Mouse (Mus musculus): Measurements from ENCODE around the gene Lrp6. TPM values are rescaled to one million over a fixed set of nuclear protein-coding genes. Genes with fewer than 3 reads are reported as not detected.
A peak's percentile ranks its signal among the peaks of the same experiment; 100 is the strongest.

The Lrp6 gene
- polyA plus RNA-seq, 1 experiment from 2014 or later, result 24.4 TPM

DNA sequence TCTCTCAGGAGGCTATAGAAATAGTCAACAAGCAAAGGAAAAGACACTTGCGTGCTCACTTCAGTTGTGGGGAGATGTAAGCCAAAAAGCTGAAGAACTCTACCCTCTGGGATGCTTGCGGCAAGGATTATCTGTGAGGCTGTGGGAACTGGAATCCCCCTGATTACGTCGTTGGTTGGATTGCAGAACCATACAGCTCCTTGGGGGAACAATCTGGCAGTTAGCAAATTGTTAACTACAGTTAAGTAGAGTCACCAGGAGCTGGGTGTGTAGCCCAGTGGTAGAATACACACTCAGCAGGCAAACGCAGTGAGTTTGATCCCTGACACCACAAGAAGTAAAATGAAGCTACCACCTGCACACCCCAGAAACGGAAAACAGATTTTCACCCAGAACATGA is 132.7 kb downstream of the Lrp6 start:
- 83% methylated on average over 6 of the region's 6 CpGs for WGBS
- Histone ChIP-seq H3K27me3 (ENCODE audit: low read depth, poor library complexity, severe bottlenecking) (no peaks in the 10 kb centered on the region), H3K4me3 (no peak overlapping the region), H3K27ac (replicated peaks) (no peak overlapping the region), H3K4me1 (peaks cover 2% of the 10 kb centered on the region), H3K9me3 (replicated peaks) (no peaks in the 10 kb centered on the region), H3K36me3 (no peaks in the 10 kb centered on the region)
- no peak for DNase-seq (ENCODE audit: low spot score)

DNA sequence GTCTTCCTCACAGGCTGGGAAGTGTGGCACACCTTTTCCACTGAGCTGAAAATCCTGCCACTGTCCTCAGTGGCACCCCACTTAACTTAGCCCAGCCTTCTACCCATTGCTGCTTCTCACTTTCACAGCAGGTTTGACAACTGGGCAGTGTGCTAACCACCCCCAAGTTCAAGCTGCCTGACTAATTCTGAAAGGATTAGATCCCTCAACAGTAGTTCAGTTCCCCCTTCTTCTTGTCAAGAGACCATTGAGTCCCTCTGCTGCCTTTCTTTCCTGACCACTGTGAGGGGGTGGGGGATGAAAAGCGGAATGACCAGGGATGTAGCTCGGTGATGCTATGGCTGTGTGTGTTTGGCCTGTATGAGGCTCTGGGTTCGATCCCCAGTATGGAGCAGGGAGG is 133.5 kb downstream of the Lrp6 start:
- H3K27ac ChIP-seq (replicated peaks), result no peak overlapping the region
- H3K4me1 ChIP-seq, result no peaks in the 10 kb centered on the region
- H3K27me3 ChIP-seq (ENCODE audit: low read depth, poor library complexity, severe bottlenecking), result no peaks in the 10 kb centered on the region
- no peak overlapping the region for H3K4me3 ChIP-seq
- H3K36me3 ChIP-seq, result no peaks in the 10 kb centered on the region
- H3K9me3 ChIP-seq (replicated peaks), result no peaks in the 10 kb centered on the region
- WGBS, result 85% methylated on average over 3 of the region's 3 CpGs
- no peak for DNase-seq (ENCODE audit: low spot score)

DNA sequence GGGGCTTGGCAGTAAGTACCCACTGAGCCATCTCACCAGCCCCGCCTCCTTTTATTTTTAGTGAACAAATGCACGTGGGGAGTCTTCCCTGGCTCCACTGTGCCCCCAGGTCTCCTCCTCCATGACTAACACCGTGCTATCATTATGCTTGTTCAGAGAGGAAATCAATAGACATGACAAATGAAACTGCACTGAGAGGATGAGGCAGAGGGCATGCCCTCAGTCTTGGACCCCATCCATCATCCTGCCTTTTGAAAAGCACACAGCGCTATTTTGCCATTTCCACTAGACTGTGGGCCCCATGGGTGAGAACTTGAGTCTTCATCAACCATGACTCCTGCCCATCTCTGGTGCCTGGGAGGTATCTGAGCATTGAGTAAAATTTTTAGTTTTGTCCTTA is 135.2 kb downstream of the Lrp6 start:
- Histone ChIP-seq H3K27ac (replicated peaks) (no peak overlapping the region), H3K27me3 (ENCODE audit: low read depth, poor library complexity, severe bottlenecking) (no peaks in the 10 kb centered on the region), H3K4me1 (no peaks in the 10 kb centered on the region), H3K4me3 (no peak overlapping the region), H3K36me3 (no peaks in the 10 kb centered on the region), H3K9me3 (replicated peaks) (no peaks in the 10 kb centered on the region)
- WGBS, result 76% methylated on average over 4 of the region's 4 CpGs
- no peak for DNase-seq (ENCODE audit: low spot score)

DNA sequence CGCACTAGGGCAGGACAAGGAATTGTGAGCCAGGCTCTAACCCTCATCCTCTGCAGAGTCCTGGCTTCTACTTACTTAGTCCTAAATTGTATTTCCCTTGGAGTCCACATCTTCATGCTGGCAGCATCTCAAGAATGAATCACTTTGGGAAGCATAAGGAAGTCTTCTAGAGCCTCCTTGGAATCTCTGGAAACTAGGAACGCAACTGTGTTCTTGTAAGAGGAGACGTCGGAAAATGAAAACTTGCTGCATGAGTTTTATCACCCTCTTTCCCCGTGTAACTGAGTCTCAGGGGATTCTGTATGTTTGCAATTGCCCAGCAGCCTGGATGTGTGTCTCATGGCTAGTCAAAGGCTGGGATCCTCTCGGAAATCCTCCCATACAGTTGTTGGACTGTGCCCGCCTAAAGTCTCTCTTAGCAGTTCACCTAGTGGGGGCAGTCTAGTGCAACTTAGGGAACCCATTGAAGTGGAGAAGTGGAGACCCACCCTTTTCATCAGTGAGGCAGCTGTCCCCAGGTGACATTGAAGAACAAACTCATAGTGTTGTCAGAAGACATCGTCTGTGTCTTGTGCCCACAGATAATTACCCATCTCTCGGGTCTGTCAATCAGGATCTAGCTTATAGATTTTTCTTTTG is 136.5 kb downstream of the Lrp6 start:
- Histone ChIP-seq H3K4me3 (no peak overlapping the region), H3K27ac (replicated peaks) (no peak overlapping the region), H3K36me3 (no peaks in the 10 kb centered on the region), H3K4me1 (0 out of 2 replicates have a peak, but pooled peaks cover 3% of the 10 kb centered on the region), H3K9me3 (replicated peaks) (no peaks in the 10 kb centered on the region), H3K27me3 (ENCODE audit: low read depth, poor library complexity, severe bottlenecking) (no peaks in the 10 kb centered on the region)
- 85% methylated on average over 9 of the region's 9 CpGs for WGBS
- no peak for DNase-seq (ENCODE audit: low spot score)

DNA sequence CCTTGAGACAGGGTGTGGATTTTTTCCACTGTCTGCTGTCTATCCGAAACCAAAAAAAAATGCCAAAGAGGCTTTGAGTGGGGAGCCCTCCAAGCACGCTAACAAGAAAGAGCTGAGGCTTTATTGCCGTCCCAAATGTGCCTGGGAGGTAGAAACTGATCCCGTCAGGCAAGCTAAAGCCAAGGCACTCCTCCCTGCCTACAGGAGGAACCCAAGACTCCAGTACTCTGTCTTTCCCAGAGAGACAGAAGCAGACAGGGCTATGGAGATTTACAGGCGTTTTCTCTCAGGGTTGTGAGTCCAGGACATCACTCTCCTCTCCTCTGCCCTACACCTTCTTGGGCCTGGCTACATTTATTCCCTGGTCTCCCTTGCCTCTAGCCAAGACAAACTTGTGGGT is 138.3 kb downstream of the Lrp6 start:
- H3K27ac ChIP-seq (replicated peaks), result no peak overlapping the region
- no peaks in the 10 kb centered on the region for H3K36me3 ChIP-seq
- H3K27me3 ChIP-seq (ENCODE audit: low read depth, poor library complexity, severe bottlenecking), result no peaks in the 10 kb centered on the region
- 0 out of 2 replicates have a peak, but pooled peaks cover 5% of the 10 kb centered on the region for H3K4me1 ChIP-seq
- H3K4me3 ChIP-seq, result no peak overlapping the region
- DNase-seq (ENCODE audit: low spot score), result no peak
- H3K9me3 ChIP-seq (replicated peaks), result no peaks in the 10 kb centered on the region
- 87% methylated on average over 5 of the region's 5 CpGs for WGBS

DNA sequence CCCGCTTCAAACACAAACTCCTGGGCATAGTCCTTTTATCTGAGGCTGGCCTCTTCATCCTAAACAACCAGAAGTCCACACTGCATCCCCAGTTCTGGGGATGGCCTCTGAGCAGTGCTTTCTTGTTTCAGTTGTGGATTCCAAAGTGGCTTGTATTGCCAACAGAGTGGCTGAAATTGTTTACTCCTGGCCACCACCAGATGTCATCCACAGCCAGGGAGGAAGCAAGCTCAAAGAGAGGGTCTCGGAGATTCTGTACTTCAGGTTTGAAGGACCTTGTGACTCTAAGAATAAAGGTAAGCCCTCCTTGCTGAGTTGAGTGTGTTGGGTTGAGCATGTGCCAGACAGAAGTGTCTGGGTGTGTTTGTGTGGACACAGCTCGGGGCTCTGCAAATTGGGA is 139.6 kb downstream of the Lrp6 start:
- Histone ChIP-seq H3K27ac (replicated peaks) (no peak overlapping the region), H3K4me1 (0 out of 2 replicates have a peak, but pooled peaks cover 5% of the 10 kb centered on the region), H3K9me3 (replicated peaks) (no peaks in the 10 kb centered on the region), H3K36me3 (no peaks in the 10 kb centered on the region), H3K4me3 (no peak overlapping the region), H3K27me3 (ENCODE audit: low read depth, poor library complexity, severe bottlenecking) (no peaks in the 10 kb centered on the region)
- 85% methylated on average over 3 of the region's 3 CpGs for WGBS
- no peak for DNase-seq (ENCODE audit: low spot score)

DNA sequence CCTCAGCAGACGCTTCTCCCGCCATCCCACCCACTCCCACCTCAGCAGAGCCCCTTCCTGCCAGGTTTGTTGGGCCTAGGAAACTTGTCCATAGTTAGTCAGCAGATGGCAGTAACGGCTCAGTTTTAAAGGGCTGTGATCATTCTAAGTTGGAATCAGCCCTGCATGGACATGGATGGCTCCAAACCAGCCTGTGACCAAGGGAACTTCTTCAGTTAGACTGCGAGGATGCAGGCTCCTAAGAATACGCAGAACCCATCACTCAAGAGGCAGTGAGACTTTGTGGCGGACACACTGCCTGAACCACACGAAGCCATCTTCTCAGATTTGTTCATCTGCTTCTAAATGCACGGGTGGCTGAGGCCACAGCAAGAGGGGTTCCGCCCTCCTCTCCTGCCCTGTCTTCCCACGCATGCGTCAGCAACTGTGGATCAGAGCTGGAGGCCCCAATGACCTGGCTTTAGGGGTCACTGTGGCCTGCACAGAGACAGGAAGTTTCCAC is 141.5 kb downstream of the Lrp6 start:
- Histone ChIP-seq H3K27ac (replicated peaks) (no peak overlapping the region), H3K36me3 (no peaks in the 10 kb centered on the region), H3K4me3 (no peak overlapping the region), H3K9me3 (replicated peaks) (no peaks in the 10 kb centered on the region), H3K27me3 (ENCODE audit: low read depth, poor library complexity, severe bottlenecking) (no peaks in the 10 kb centered on the region), H3K4me1 (0 out of 2 replicates have a peak, but pooled peaks cover 5% of the 10 kb centered on the region)
- DNase-seq (ENCODE audit: low spot score), result peak; percentile 51
- WGBS, result 44% methylated on average over 11 of the region's 11 CpGs

DNA sequence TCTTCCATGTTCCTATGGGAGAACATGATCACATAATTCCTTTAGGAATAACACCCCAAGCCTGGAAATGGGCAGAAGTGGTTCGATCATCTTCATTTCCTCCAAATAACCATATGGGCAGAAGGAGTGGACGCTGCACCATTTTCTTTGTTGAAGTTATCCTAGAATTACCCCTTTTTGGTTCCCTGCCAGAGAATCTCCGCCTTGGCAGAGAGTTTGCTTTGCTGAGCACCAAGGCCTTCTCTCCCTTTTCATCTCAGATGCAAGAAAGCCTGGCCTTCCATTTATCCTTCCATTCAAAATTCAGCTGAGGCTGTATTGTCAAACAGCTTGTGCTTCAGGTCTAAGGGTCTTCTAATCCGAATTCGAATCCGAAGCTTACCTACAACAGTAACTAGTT is 144.8 kb downstream of the Lrp6 start:
- no peaks in the 10 kb centered on the region for H3K27me3 ChIP-seq (ENCODE audit: low read depth, poor library complexity, severe bottlenecking)
- WGBS, result 87% methylated on average over 6 of the region's 6 CpGs
- H3K9me3 ChIP-seq (replicated peaks), result no peaks in the 10 kb centered on the region
- H3K4me1 ChIP-seq, result 0 out of 2 replicates have a peak, but pooled peaks cover 5% of the 10 kb centered on the region
- no peak for DNase-seq (ENCODE audit: low spot score)
- no peaks in the 10 kb centered on the region for H3K36me3 ChIP-seq
- no peak overlapping the region for H3K27ac ChIP-seq (replicated peaks)
- no peak overlapping the region for H3K4me3 ChIP-seq

DNA sequence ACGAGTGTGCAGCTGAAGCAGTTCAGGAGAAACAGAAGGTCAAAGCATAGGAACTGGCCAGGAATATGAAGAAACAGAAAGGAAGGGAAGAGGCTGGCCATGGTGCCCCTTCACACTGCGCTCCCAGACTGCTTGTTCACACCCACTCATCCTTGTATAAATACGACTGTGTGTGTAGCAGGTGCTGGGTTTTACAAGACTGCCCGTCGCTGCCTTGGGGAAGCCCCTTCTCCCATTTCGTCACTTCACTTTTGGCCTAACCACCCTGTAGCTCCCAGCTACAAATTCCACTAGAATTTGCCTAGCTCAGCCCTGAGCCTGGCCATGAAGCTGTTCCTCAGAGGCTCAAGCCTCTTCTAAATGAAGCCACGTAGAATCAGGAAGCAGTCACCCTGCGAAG is 146.4 kb downstream of the Lrp6 start:
- Histone ChIP-seq H3K9me3 (replicated peaks) (no peaks in the 10 kb centered on the region), H3K4me1 (0 out of 2 replicates have a peak, but pooled peaks cover 3% of the 10 kb centered on the region), H3K27me3 (ENCODE audit: low read depth, poor library complexity, severe bottlenecking) (no peaks in the 10 kb centered on the region), H3K36me3 (no peaks in the 10 kb centered on the region), H3K4me3 (no peak overlapping the region), H3K27ac (replicated peaks) (no peak overlapping the region)
- WGBS, result 85% methylated on average over 8 of the region's 8 CpGs
- no peak for DNase-seq (ENCODE audit: low spot score)

DNA sequence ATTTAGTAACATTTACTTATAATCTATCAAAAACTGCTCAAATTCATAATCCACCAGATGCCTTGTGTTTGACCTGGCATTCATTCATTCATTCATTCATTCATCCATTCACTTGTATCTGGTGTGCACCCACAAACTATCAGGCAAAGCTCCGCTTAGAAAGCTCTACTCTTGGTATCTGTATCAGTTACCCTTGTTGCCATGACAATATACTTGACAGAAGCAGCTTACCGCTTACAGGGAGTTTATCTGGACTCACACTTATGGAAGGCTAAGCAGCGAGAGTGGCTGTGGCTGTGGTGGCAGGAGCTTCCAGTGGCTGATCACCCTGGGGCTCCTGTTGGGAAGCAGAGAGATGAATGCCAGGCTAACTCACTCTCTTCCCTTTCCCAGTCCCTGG is 148.9 kb downstream of the Lrp6 start:
- WGBS, result 80% methylated on average over 3 of the region's 3 CpGs
- DNase-seq (ENCODE audit: low spot score), result no peak
- Histone ChIP-seq H3K9me3 (replicated peaks) (no peaks in the 10 kb centered on the region), H3K36me3 (no peaks in the 10 kb centered on the region), H3K27ac (replicated peaks) (no peak overlapping the region), H3K4me1 (no peaks in the 10 kb centered on the region; the same call in 1 of the 2 replicates), H3K4me3 (no peak overlapping the region), H3K27me3 (ENCODE audit: low read depth, poor library complexity, severe bottlenecking) (no peaks in the 10 kb centered on the region)

DNA sequence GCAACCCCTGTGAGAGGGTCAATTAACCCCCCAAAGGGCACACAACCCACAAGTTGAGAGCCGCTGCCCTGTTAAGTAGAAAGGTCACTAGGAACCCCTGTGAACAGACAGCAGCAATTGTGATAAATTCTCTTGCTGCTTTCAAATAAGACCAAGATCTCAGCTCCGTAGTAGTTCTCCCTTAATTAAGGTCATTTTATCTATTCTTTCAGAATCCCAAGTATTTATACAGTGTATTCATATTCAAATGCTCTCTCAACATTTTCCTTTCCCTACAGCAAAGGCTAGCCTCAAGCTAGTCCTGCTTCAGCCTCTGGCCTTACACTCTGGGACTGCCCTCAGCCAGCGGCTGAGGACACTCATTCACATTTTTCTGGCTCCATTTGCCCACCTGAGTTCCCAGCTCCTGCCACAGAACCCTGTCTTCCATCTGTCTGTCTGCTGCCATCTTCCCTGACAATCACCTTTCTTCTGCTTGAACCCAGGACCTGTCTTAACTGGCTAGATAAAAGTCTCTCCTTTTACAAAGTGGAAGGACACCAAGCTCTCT is 150.1 kb downstream of the Lrp6 start:
- Histone ChIP-seq H3K27ac (replicated peaks) (no peak overlapping the region), H3K36me3 (no peaks in the 10 kb centered on the region), H3K27me3 (ENCODE audit: low read depth, poor library complexity, severe bottlenecking) (no peaks in the 10 kb centered on the region), H3K9me3 (replicated peaks) (no peaks in the 10 kb centered on the region), H3K4me1 (no peaks in the 10 kb centered on the region; the same call in 1 of the 2 replicates), H3K4me3 (no peak overlapping the region)
- no peak for DNase-seq (ENCODE audit: low spot score)
- WGBS, result 57% methylated on average over 3 of the region's 3 CpGs

DNA sequence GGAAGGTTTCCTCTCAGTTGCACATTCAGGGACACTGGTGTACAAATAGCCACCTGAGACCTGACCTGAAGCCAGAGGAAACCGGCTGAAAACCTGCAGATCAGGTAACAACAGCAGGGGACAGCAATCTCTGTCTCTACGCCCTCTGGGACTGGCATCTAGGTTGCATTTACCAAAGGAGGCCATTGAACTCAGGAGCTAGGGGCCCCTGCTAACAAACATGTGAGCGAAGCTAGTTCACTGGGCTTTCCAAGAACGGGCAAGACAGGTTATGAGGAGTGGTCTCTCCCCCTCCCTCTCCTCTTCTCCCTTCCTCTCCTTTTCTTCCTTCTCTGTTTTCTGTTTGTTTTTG is 152.3 kb downstream of the Lrp6 start:
- H3K27ac ChIP-seq (replicated peaks), result no peak overlapping the region
- no peaks in the 10 kb centered on the region; the same call in 1 of the 2 replicates for H3K4me1 ChIP-seq
- no peak overlapping the region for H3K4me3 ChIP-seq
- 78% methylated on average over 4 of the region's 4 CpGs for WGBS
- H3K36me3 ChIP-seq, result no peaks in the 10 kb centered on the region
- no peaks in the 10 kb centered on the region for H3K9me3 ChIP-seq (replicated peaks)
- no peaks in the 10 kb centered on the region for H3K27me3 ChIP-seq (ENCODE audit: low read depth, poor library complexity, severe bottlenecking)
- no peak for DNase-seq (ENCODE audit: low spot score)

DNA sequence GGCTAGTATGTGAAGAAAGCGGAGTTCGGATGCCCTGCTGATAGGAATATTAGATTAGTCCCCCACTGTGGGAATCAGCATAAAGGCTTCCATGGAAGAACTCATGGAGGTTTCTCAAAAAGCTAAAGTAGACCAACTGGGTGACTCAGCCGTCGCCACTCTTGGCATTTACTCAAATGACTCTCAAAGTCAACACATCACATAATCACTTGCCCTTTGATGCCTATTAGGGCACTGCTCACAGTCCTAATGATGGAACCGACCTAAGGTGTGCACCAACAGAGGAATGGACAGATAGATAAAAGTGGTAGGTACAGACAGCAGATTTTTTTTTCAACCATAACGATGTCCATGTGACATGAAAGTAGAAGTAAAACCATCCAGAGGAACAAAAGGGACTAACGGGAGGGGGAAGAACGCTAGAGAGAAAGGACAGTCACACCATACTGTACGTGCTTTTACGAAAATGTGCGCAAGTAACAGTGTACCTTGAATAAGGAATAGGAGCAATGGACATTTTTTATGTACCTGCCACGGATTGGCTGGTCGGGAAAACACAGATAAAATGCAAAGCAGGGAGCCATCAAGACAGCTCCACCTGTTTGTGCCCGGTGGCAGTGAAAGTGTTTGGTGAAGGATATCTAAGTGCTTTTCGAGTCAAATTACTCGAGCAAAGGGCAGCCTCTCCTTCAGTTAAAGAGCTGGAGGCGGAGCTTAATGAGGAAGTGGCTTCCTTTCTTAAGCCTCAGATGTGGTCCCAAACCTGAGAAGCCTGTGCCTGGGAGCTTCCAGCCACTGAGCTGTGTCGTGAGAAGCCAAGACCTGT is 152.8 kb downstream of the Lrp6 start:
- no peaks in the 10 kb centered on the region; the same call in 1 of the 2 replicates for H3K4me1 ChIP-seq
- no peaks in the 10 kb centered on the region for H3K9me3 ChIP-seq (replicated peaks)
- H3K4me3 ChIP-seq, result no peak overlapping the region
- H3K27ac ChIP-seq (replicated peaks), result no peak overlapping the region
- no peaks in the 10 kb centered on the region for H3K27me3 ChIP-seq (ENCODE audit: low read depth, poor library complexity, severe bottlenecking)
- no peak for DNase-seq (ENCODE audit: low spot score)
- H3K36me3 ChIP-seq, result no peaks in the 10 kb centered on the region
- 68% methylated on average over 18 of the region's 18 CpGs for WGBS
